Mouse (Mus musculus): ENCODE data around the gene Ptpra. TPM values are rescaled to one million over a fixed set of nuclear protein-coding genes. Genes with fewer than 3 reads are reported as not detected.
A peak's percentile ranks its signal among the peaks of the same experiment; 100 is the strongest.
"Not testable (repeated sequence)": the region's sequence is repeated elsewhere in the genome, so short reads cannot be mapped to it uniquely, and the experiment has no call there.

The Ptpra gene
- polyA plus RNA-seq, 1 experiment from 2014 or later: 86.3 TPM

GRCm38 (mm10) chr2:130488600-130488999 lies 38.5 kb downstream of the Ptpra start:
- Histone ChIP-seq H3K27me3 (replicated peaks) (no peaks in the 10 kb centered on the region), H3K27ac (ENCODE audit: poor library complexity, severe bottlenecking) (no peak overlapping the region), H3K9ac (no peak overlapping the region), H3K4me1 (replicated peaks) (peaks cover 12% of the 10 kb centered on the region), H3K4me2 (no peak overlapping the region), H3K36me3 (peaks cover 3% of the 10 kb centered on the region; the same call in 1 of the 2 replicates), H3K4me3 (no peak overlapping the region), H3K9me3 (replicated peaks) (no peaks in the 10 kb centered on the region)
- WGBS: 80% methylated on average over 4 of the region's 4 CpGs
- no peak for ATAC-seq (ENCODE audit: insufficient number of reproducible peaks, low FRiP score)

GRCm38 (mm10) chr2:130491162-130491561 lies 41.1 kb downstream of the Ptpra start:
- WGBS: 74% methylated on average over 4 of the region's 4 CpGs
- peaks cover 3% of the 10 kb centered on the region; the same call in 1 of the 2 replicates for H3K36me3 ChIP-seq
- no peak overlapping the region for H3K4me3 ChIP-seq
- H3K27me3 ChIP-seq (replicated peaks): no peaks in the 10 kb centered on the region
- no peak for ATAC-seq (ENCODE audit: insufficient number of reproducible peaks, low FRiP score)
- H3K9me3 ChIP-seq (replicated peaks): no peaks in the 10 kb centered on the region
- H3K9ac ChIP-seq: no peak overlapping the region
- H3K27ac ChIP-seq (ENCODE audit: poor library complexity, severe bottlenecking): peak overlapping the region; percentile 38; the same call in 1 of the 2 replicates
- no peak overlapping the region for H3K4me2 ChIP-seq
- peaks cover 20% of the 10 kb centered on the region for H3K4me1 ChIP-seq (replicated peaks)

GRCm38 (mm10) chr2:130491587-130491986 lies 41.5 kb downstream of the Ptpra start:
- no peaks in the 10 kb centered on the region for H3K27me3 ChIP-seq (replicated peaks)
- H3K4me1 ChIP-seq (replicated peaks): peaks cover 24% of the 10 kb centered on the region
- H3K27ac ChIP-seq (ENCODE audit: poor library complexity, severe bottlenecking): peak overlapping the region; percentile 38; the same call in 1 of the 2 replicates
- no peak overlapping the region for H3K4me3 ChIP-seq
- H3K9ac ChIP-seq: no peak overlapping the region
- no peak for ATAC-seq (ENCODE audit: insufficient number of reproducible peaks, low FRiP score)
- H3K9me3 ChIP-seq (replicated peaks): no peaks in the 10 kb centered on the region
- peaks cover 3% of the 10 kb centered on the region; the same call in 1 of the 2 replicates for H3K36me3 ChIP-seq
- no peak overlapping the region for H3K4me2 ChIP-seq
- WGBS: 28% methylated on average over 7 of the region's 7 CpGs

- H3K27me3 ChIP-seq (replicated peaks); H3K4me2 ChIP-seq; H3K36me3 ChIP-seq; ATAC-seq (ENCODE audit: insufficient number of reproducible peaks, low FRiP score); H3K9ac ChIP-seq; H3K27ac ChIP-seq (ENCODE audit: poor library complexity, severe bottlenecking); H3K4me3 ChIP-seq; H3K9me3 ChIP-seq (replicated peaks): not testable (repeated sequence)
- peaks cover 35% of the 10 kb centered on the region for H3K4me1 ChIP-seq (replicated peaks)
- WGBS: 88% methylated on average over 4 of the region's 4 CpGs
These were observed 45.0 kb downstream of the Ptpra start for GRCm38 (mm10) chr2:130495114-130495513.

GRCm38 (mm10) chr2:130496037-130496436 lies 46.0 kb downstream of the Ptpra start:
- Histone ChIP-seq H3K4me2 (0 out of 2 replicates have a peak overlapping the region, but pooled peaks have one; percentile 19), H3K27me3 (replicated peaks) (no peaks in the 10 kb centered on the region), H3K4me1 (replicated peaks) (peaks cover 35% of the 10 kb centered on the region), H3K9me3 (replicated peaks) (no peaks in the 10 kb centered on the region), H3K4me3 (no peak overlapping the region), H3K27ac (ENCODE audit: poor library complexity, severe bottlenecking) (peak overlapping the region; percentile 10; the same call in 1 of the 2 replicates), H3K36me3 (peaks cover 3% of the 10 kb centered on the region; the same call in 1 of the 2 replicates), H3K9ac (0 out of 2 replicates have a peak overlapping the region, but pooled peaks have one; percentile 17)
- WGBS: 43% methylated on average over 6 of the region's 6 CpGs
- no peak for ATAC-seq (ENCODE audit: insufficient number of reproducible peaks, low FRiP score)

GRCm38 (mm10) chr2:130496931-130497330 lies 46.9 kb downstream of the Ptpra start:
- Histone ChIP-seq H3K4me2 (peak overlapping the region; percentile 31), H3K9ac (no peak overlapping the region), H3K36me3 (peaks cover 3% of the 10 kb centered on the region; the same call in 1 of the 2 replicates), H3K27ac (ENCODE audit: poor library complexity, severe bottlenecking) (peak overlapping the region; percentile 9; the same call in 1 of the 2 replicates), H3K4me3 (no peak overlapping the region), H3K9me3 (replicated peaks) (no peaks in the 10 kb centered on the region), H3K27me3 (replicated peaks) (no peaks in the 10 kb centered on the region), H3K4me1 (replicated peaks) (peaks cover 31% of the 10 kb centered on the region)
- ATAC-seq (ENCODE audit: insufficient number of reproducible peaks, low FRiP score): no peak
- 23% methylated on average over 4 of the region's 4 CpGs for WGBS

- Histone ChIP-seq H3K27me3 (replicated peaks) (no peaks in the 10 kb centered on the region), H3K4me1 (replicated peaks) (peaks cover 23% of the 10 kb centered on the region), H3K4me2 (no peak overlapping the region), H3K9ac (no peak overlapping the region), H3K27ac (ENCODE audit: poor library complexity, severe bottlenecking) (no peak overlapping the region), H3K36me3 (peaks cover 6% of the 10 kb centered on the region; the same call in 1 of the 2 replicates), H3K4me3 (no peak overlapping the region), H3K9me3 (replicated peaks) (no peaks in the 10 kb centered on the region)
- ATAC-seq (ENCODE audit: insufficient number of reproducible peaks, low FRiP score): no peak
- 70% methylated on average over 3 of the region's 3 CpGs for WGBS
These were observed 49.5 kb downstream of the Ptpra start for GRCm38 (mm10) chr2:130499546-130499945.

- Histone ChIP-seq H3K4me3 (no peak overlapping the region), H3K27me3 (replicated peaks) (no peaks in the 10 kb centered on the region), H3K9me3 (replicated peaks) (no peaks in the 10 kb centered on the region), H3K4me2 (no peak overlapping the region), H3K27ac (ENCODE audit: poor library complexity, severe bottlenecking) (no peak overlapping the region), H3K4me1 (replicated peaks) (peaks cover 16% of the 10 kb centered on the region), H3K9ac (no peak overlapping the region), H3K36me3 (peaks cover 18% of the 10 kb centered on the region)
- WGBS: 47% methylated on average over 2 of the region's 2 CpGs
- ATAC-seq (ENCODE audit: insufficient number of reproducible peaks, low FRiP score): no peak
These were observed 51.5 kb downstream of the Ptpra start for GRCm38 (mm10) chr2:130501556-130501955.

- H3K27ac ChIP-seq (ENCODE audit: poor library complexity, severe bottlenecking); H3K4me1 ChIP-seq (replicated peaks); H3K27me3 ChIP-seq (replicated peaks); H3K9ac ChIP-seq; H3K4me3 ChIP-seq; ATAC-seq (ENCODE audit: insufficient number of reproducible peaks, low FRiP score); H3K9me3 ChIP-seq (replicated peaks); H3K4me2 ChIP-seq: not testable (repeated sequence)
- WGBS: 91% methylated on average over 5 of the region's 5 CpGs
- H3K36me3 ChIP-seq: peaks cover 48% of the 10 kb centered on the region
These were observed 61.5 kb downstream of the Ptpra start for GRCm38 (mm10) chr2:130511616-130512015.

GRCm38 (mm10) chr2:130513907-130514306 lies 63.8 kb downstream of the Ptpra start:
- Histone ChIP-seq H3K4me2 (no peak overlapping the region), H3K4me3 (no peak overlapping the region), H3K9ac (no peak overlapping the region), H3K4me1 (replicated peaks) (no peaks in the 10 kb centered on the region), H3K36me3 (peaks cover 53% of the 10 kb centered on the region), H3K9me3 (replicated peaks) (0 out of 2 replicates have a peak, but pooled peaks cover 5% of the 10 kb centered on the region), H3K27me3 (replicated peaks) (no peaks in the 10 kb centered on the region), H3K27ac (ENCODE audit: poor library complexity, severe bottlenecking) (no peak overlapping the region)
- WGBS: 96% methylated on average over 8 of the region's 8 CpGs
- no peak for ATAC-seq (ENCODE audit: insufficient number of reproducible peaks, low FRiP score)

GRCm38 (mm10) chr2:130515791-130516190 lies 65.7 kb downstream of the Ptpra start:
- 79% methylated on average over 5 of the region's 5 CpGs for WGBS
- Histone ChIP-seq H3K4me1 (replicated peaks) (no peaks in the 10 kb centered on the region), H3K9me3 (replicated peaks) (no peaks in the 10 kb centered on the region), H3K27ac (ENCODE audit: poor library complexity, severe bottlenecking) (no peak overlapping the region), H3K4me3 (no peak overlapping the region), H3K27me3 (replicated peaks) (no peaks in the 10 kb centered on the region), H3K4me2 (no peak overlapping the region), H3K36me3 (peaks cover 58% of the 10 kb centered on the region), H3K9ac (no peak overlapping the region)
- ATAC-seq (ENCODE audit: insufficient number of reproducible peaks, low FRiP score): no peak

- Histone ChIP-seq H3K4me2 (no peak overlapping the region), H3K27me3 (replicated peaks) (no peaks in the 10 kb centered on the region), H3K9me3 (replicated peaks) (no peaks in the 10 kb centered on the region), H3K36me3 (peaks cover 71% of the 10 kb centered on the region), H3K9ac (no peak overlapping the region), H3K4me3 (no peak overlapping the region), H3K4me1 (replicated peaks) (no peaks in the 10 kb centered on the region), H3K27ac (ENCODE audit: poor library complexity, severe bottlenecking) (no peak overlapping the region)
- no peak for ATAC-seq (ENCODE audit: insufficient number of reproducible peaks, low FRiP score)
- 97% methylated on average over 2 of the region's 2 CpGs for WGBS
These were observed 71.8 kb downstream of the Ptpra start for GRCm38 (mm10) chr2:130521927-130522326.
